Mouse (Mus musculus): ENCODE measurements around the gene Trappc3.

Gene Trappc3

GRCm38 (mm10) chr4:126251655-126252254, 10.4 kb upstream of the Trappc3 start:
- no peak for DNase-seq (ENCODE audit: low read depth, low spot score)

GRCm38 (mm10) chr4:126252411-126253237, 9.5 kb upstream of the Trappc3 start:
- no peak for DNase-seq (ENCODE audit: low read depth, low spot score)

- no peak for DNase-seq (ENCODE audit: low read depth, low spot score)
Observed at GRCm38 (mm10) chr4:126253637-126254272, 8.4 kb upstream of the Trappc3 start.

- DNase-seq (ENCODE audit: low read depth, low spot score) = peak; percentile 62
Observed at GRCm38 (mm10) chr4:126254315-126255112, 7.6 kb upstream of the Trappc3 start.

GRCm38 (mm10) chr4:126255113-126256001, 6.8 kb upstream of the Trappc3 start:
- peak; percentile 36 for DNase-seq (ENCODE audit: low read depth, low spot score)

- DNase-seq (ENCODE audit: low read depth, low spot score) = peak; percentile 86
Observed at GRCm38 (mm10) chr4:126256131-126256791, 5.9 kb upstream of the Trappc3 start, which contains the start of gene Map7d1. Gene Map7d1, minus strand, starts transcription at chr4:126256343.

- DNase-seq (ENCODE audit: low read depth, low spot score) = peak; percentile 31
Observed at GRCm38 (mm10) chr4:126256967-126257881, 4.9 kb upstream of the Trappc3 start.

GRCm38 (mm10) chr4:126259063-126259462, 3.1 kb upstream of the Trappc3 start:
- peak; percentile 78 for DNase-seq (ENCODE audit: low read depth, low spot score)

- peak; percentile 95 for DNase-seq (ENCODE audit: low read depth, low spot score)
Observed at GRCm38 (mm10) chr4:126259523-126260160, 2.5 kb upstream of the Trappc3 start.

GRCm38 (mm10) chr4:126260520-126261201, 1.5 kb upstream of the Trappc3 start:
- peak; percentile 97 for DNase-seq (ENCODE audit: low read depth, low spot score)

- peak; percentile 97 for DNase-seq (ENCODE audit: low read depth, low spot score)
Observed at GRCm38 (mm10) chr4:126261266-126261665, 859 bp upstream of the Trappc3 start.

- no peak for DNase-seq (ENCODE audit: low read depth, low spot score)
Observed at GRCm38 (mm10) chr4:126261675-126262074, 450 bp upstream of the Trappc3 start.

GRCm38 (mm10) chr4:126269292-126269691, 7.2 kb downstream of the Trappc3 start:
- no peak for DNase-seq (ENCODE audit: low read depth, low spot score)

- DNase-seq (ENCODE audit: low read depth, low spot score) = no peak
Observed at GRCm38 (mm10) chr4:126273753-126274152, 11.6 kb downstream of the Trappc3 start.

- DNase-seq (ENCODE audit: low read depth, low spot score) = no peak
Observed at GRCm38 (mm10) chr4:126275081-126275480, 13.0 kb downstream of the Trappc3 start.

GRCm38 (mm10) chr4:126275681-126276131, 13.6 kb downstream of the Trappc3 start:
- DNase-seq (ENCODE audit: low read depth, low spot score) = no peak

GRCm38 (mm10) chr4:126277906-126278564, 15.9 kb downstream of the Trappc3 start:
- DNase-seq (ENCODE audit: low read depth, low spot score) = peak; percentile 74
